Mouse (Mus musculus) gastrocnemius, postnatal 36 days (tissue): ENCODE results near the gene Iqschfp. TPM values are rescaled to one million over a fixed set of nuclear protein-coding genes. Genes with fewer than 3 reads are reported as not detected.
A peak's percentile ranks its signal among the peaks of the same experiment; 100 is the strongest.

ENCODE experiments used
- DNase-seq, 2 experiments: peaks; one replicate each; pipeline ENCODE4 v3.0.0; 2022
- intact Hi-C: fragments of 180-260 bp; cut with DNase I; formaldehyde crosslinking; loops from one replicate; pipeline ENCODE4 v1.15.1; 2025
- total RNA-seq, 2 experiments: library from RNA; stranded (reverse); gene quantifications; 2 replicates each; pipeline ENCODE4 v1.2.3; 2021

The Iqschfp gene
- total RNA-seq, 2 experiments from 2014 or later: not detected

GRCm38 (mm10) chr3:68403343-68403742 lies 511.3 kb downstream of the Iqschfp start:
- no peak for DNase-seq
- intact Hi-C loops: no loop called here

- intact Hi-C loops: no loop called here
Observed at GRCm38 (mm10) chr3:68403783-68404217, 511.8 kb downstream of the Iqschfp start.

GRCm38 (mm10) chr3:68405724-68406123 lies 513.7 kb downstream of the Iqschfp start:
- DNase-seq: no peak
- intact Hi-C loops: no loop called here

More at GRCm38 (mm10) chr3:68403783-68404217, 511.8 kb downstream of the Iqschfp start:
- DNase-seq: no peak

DNA sequence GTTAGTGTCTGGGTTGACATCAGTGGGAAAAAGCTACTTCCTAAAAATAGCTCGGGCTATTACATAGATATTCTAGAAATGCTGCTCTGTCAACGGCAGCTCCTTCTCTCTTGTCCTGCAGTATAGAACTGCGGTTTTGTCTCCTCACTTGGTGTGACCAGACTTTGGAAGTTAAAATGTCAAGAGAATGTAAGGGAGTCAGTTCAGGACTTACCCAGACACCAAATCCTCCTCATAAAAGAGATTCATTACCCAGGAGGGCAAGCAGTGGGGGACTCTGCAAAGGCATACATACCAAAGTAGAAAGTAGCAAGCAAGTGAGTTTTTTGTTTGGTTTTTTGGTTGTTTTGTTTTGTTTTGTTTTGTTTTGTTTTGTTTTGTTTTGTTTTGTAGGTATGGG lies 520.2 kb downstream of the Iqschfp start:
- intact Hi-C loops: no loop called here
- DNase-seq: no peak

DNA sequence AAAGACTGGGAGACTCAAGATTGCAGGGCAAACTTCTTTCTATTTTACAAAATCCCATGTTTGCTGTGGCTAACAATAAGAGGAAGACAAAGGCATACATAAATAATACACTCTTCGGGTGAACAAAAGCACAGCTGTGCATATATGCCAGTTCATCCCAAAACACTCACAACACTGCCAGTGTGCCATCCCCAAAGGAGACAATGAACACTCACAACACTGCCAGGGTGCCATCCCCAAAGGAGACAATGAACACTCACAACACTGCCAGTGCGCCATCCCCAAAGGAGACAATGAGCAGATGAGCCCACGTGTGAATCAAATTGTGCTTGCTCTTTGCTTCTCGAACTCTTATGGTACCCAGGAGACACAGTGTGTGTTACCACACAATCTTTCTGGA lies 527.8 kb downstream of the Iqschfp start:
- no peak for DNase-seq
- intact Hi-C loops: no loop called here

DNA sequence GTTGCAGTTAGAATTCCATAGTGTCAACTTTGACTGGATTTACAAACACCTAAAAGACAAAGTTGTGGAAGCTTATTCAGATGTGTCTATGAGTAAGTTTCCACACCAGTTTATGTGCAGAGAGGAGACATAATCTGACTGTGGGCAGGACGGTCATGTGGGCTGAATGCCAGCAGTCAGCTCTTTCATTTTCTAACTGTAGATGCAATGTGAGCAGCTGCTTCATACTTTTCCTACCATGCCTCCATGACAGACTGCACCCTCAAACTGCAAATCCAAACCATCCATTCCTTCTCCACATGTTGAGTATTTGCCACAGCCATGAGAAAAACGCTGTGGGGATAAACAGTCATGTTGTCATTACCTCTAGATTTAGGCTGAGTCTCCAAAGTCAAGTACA lies 528.9 kb downstream of the Iqschfp start:
- intact Hi-C loops: no loop called here
- DNase-seq: no peak

- no peak for DNase-seq
- intact Hi-C loops: no loop called here
Observed at GRCm38 (mm10) chr3:68421849-68422248, 529.8 kb downstream of the Iqschfp start.

DNA sequence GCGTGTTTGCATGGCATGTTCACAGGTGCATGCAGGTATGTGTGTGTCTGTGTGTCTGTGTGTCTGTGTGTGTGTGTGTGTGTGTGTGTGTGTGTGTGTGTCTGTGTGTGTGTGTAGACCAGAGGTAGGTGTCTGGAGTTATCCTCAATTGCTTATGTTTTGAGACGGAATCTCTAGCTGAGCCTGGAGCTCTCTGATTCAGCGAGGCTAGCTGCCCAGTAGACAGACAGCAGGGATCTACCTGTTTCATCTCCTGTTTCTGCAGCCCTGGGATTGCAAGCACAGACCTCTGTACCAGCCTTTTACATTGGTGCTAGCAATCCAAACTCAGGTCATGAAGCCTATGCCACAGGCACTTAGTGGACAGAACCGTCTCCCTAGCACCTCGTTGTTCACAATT lies 536.0 kb downstream of the Iqschfp start:
- no peak for DNase-seq
- intact Hi-C loops: no loop called here

DNA sequence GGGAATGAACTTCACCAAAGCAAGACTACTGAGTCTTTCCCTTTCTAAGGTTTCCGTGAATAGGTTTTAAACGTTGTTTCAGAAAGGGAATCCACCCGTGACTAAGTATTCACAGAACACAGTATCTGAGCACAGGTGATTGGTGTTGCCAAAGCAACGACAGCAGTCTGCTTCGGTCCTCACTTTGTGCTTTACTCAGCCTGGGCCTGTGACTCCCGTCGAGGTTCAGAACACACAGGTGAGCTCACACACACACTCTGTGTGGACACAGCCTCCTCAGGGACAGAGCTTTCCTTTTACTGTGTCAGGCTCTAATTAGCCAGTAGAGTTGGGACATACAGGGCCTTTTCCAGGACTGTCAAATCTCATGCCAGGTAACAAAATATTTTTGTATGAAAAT lies 542.4 kb downstream of the Iqschfp start:
- DNase-seq: no peak
- intact Hi-C loops: no loop called here

DNA sequence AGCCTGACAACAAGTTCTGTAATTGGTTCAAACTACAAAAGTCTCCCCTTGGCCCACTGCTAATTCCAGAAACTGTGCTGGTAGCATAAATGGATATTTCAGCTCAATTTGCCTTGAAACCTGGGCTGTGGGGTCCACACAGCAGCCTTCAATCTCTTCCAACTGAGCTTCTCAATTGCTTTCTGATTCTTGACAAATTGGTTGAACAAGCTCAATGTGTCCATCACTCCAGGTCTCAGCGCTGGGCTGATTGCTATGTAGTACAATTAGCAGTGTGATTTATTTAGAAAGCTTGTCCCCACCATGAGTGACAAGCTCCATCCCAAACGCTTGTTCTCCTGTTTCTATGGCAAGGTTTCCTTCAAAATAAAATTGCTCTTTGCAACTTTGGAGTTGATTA lies 542.9 kb downstream of the Iqschfp start:
- intact Hi-C loops: no loop called here
- DNase-seq: no peak

- intact Hi-C loops: no loop called here
- DNase-seq: no peak
Observed at GRCm38 (mm10) chr3:68448480-68448879, 556.4 kb downstream of the Iqschfp start.

GRCm38 (mm10) chr3:68451634-68452033 lies 559.6 kb downstream of the Iqschfp start:
- intact Hi-C loops: no loop called here
- DNase-seq: no peak

DNA sequence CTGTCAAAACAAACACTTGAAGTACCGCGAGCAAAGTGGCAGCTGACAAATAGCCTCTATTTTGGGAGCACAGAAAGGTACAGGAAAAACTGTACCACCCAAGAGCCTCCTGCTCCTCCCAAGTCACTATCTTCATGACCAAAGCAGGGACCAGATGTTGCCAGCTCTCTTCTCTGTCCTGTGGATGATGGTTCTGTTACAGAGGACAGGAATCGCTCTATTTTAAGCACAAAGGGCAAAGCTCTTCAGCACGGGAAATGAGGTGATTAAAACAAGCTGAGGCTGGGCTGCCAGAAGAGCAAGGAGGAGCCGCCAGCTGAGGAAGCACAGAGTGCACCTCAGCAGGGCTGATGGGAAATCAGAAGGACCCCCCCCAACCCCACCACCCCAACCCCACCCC lies 561.2 kb downstream of the Iqschfp start:
- DNase-seq: no peak

GRCm38 (mm10) chr3:68453719-68454455 lies 561.9 kb downstream of the Iqschfp start:
- intact Hi-C loops: no loop called here
- peak in 1 of 2 experiments; percentile 17 for DNase-seq

More for the DNA sequence above, 561.2 kb downstream of the Iqschfp start:
- intact Hi-C loops: no loop called here

DNA sequence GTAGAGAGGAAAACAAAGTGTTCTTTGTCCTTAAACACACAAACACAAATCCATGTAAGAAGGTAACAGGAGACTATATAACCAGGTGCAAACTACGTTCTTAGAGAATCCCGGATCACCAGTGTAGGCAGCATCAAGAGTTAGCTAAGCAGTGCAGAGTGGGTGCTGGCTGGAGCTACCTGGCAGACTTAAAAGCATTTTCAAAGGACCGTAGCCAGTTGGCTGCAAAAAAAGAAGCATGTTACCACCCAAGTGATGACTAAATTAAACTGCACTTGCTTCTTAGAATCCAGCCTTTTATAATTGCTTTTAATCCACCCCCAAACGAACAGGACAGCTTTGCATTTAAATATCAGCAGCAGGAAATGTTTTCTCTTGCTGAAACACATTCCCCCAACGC lies 574.6 kb downstream of the Iqschfp start:
- intact Hi-C loops: no loop called here
- no peak for DNase-seq

- intact Hi-C loops: no loop called here
- no peak for DNase-seq
Observed at GRCm38 (mm10) chr3:68467941-68468687, 576.1 kb downstream of the Iqschfp start.

DNA sequence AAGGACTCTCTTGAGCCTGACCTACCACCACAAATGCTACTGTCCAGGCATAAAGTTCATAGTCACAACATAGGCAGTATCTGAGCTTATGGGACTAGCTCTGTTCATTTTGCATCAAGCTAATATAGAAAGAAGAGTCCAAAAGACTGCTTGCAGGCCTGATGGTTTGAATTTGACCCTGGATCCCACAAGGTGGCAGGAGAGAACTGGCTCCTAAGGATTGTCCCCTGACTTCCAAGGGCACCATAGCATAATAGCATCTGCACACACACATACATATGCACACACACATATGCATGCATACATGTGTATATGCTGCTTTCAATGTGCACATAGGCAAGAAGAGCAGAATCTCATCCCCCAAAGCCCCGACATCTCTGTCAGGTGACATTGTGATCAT lies 577.6 kb downstream of the Iqschfp start:
- intact Hi-C loops: no loop called here
- DNase-seq: no peak

- intact Hi-C loops: no loop called here
- no peak for DNase-seq
Observed at GRCm38 (mm10) chr3:68470061-68470460, 578.0 kb downstream of the Iqschfp start.

DNA sequence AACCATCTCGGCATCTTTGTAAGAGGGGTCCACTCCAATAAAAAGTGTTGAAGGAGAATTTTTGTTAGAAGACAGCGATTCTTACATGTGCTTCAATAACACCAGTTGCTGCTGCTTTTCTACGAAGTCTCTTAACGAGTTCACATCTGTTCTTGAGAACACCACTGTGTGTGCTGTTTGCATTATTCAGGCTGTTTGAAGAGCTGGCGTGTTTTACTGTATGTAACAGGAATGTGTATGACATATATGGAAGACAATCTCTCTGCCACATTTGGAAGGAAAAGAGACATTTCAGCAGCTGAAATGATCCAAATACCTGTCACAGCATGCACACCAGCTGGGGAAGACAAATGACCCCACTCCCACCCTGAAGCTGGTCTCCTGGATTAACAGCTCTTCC lies 578.6 kb downstream of the Iqschfp start:
- no peak for DNase-seq
- intact Hi-C loops: no loop called here

- no peak for DNase-seq
- intact Hi-C loops: no loop called here
Observed at GRCm38 (mm10) chr3:68476336-68476735, 584.3 kb downstream of the Iqschfp start.

DNA sequence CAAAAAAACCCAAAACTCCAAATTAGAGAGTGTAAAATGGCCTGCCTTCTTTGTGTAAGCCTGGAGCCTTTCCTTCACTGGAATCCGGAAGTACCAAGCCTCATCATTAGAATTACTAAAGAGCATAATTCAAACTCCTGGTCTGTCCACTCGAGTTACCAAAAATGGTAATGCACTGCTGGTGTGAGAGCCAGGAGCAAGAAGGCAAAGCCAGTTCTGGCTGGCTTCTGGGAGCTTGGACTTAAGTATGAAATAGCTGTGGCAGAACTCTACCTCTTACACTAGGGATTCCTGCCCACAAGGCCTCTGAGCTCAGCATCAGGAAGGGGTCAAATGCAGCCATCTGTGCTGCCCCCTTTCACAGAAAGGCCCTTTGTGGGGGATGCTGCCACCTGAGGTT lies 585.4 kb downstream of the Iqschfp start:
- DNase-seq: no peak
- intact Hi-C loops: no loop called here

DNA sequence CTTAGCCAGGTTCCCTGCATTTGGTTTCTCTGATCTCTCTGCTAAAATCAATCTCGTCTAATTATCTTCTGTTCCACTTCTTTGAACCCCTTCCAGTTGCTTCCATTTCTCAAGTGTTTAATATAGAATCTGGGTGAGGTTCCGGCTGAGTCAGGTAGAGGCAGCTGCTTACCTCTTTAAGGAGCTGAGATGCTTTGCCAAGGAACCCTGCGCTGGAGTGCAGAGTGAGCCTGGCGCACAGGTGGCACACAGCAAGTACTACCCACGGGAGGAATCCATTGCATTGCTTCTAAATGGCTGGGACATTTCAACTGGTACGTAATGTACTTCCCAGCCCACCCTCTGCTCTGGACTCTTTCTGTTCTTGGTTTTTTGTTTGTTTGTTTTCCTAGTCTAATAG lies 587.2 kb downstream of the Iqschfp start:
- intact Hi-C loops: no loop called here
- no peak for DNase-seq
